Mouse (Mus musculus) heart, adult 2 months (tissue): ENCODE data around the gene Acin1.

Source experiments
- CTCF ChIP-seq: fragments of 200-600 bp; IDR thresholded peaks from 2 replicates; pipeline ENCODE4 v1.8.1; 2022; ENCODE audit warnings: antibody characterized with exemption, mild to moderate bottlenecking, moderate library complexity
- EP300 ChIP-seq: fragments of 200-500 bp; IDR thresholded peaks from 2 replicates; pipeline ENCODE4 v1.6.1; 2011; ENCODE audit warnings: low read depth, low read length, control low read depth; ENCODE audit not compliant: insufficient read depth
- POLR2A ChIP-seq: fragments of 200-500 bp; IDR thresholded peaks from 2 replicates; pipeline ENCODE4 v1.6.1; 2011; ENCODE audit warnings: mild to moderate bottlenecking, low read depth, low read length, control low read depth; ENCODE audit not compliant: insufficient read depth

DNA sequence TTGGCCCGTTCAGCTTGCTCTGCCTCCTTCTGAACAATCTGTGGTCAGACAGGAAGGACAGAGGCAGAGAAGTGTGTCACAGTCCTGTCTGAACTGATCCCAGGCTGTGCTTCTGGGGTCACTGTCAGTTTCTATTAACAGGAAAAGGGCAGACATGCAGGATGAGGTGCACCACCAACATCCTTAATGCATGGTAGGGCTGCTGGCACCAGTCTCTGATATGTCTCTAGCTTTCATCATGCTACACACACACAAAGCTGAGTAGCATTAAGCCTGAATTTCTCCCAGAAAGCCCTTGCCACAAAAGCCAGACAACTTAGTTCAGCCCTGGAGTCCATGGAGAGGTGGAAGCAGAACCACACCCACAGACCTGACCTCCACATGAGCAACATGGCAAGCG, 43.7 kb downstream of the Acin1 start:
- no peak for TF ChIP-seq POLR2A
- no peak for TF ChIP-seq CTCF
- no peak for TF ChIP-seq EP300
